Mouse (Mus musculus) thymus, adult 2 months (tissue): ENCODE data around the gene Idh3a.

ENCODE experiments used
- CTCF ChIP-seq: fragments of 200-500 bp; IDR thresholded peaks from 2 replicates; pipeline ENCODE4 v1.5.1; 2012; ENCODE audit warnings: mild to moderate bottlenecking, control low read depth, low read length, moderate library complexity, borderline replicate concordance; ENCODE audit not compliant: control insufficient read depth, poor library complexity, insufficient read depth; ENCODE audit errors: extremely low read depth
- POLR2A ChIP-seq: fragments of 200-500 bp; IDR thresholded peaks from 2 replicates; pipeline ENCODE4 v1.6.1; 2012; ENCODE audit warnings: mild to moderate bottlenecking, low read length, control low read depth, moderate library complexity; ENCODE audit not compliant: control insufficient read depth, poor library complexity, insufficient read depth; ENCODE audit errors: extremely low read depth

GRCm38 (mm10) chr9:54549433-54549832, 36.7 kb upstream of the Idh3a start:
- no peak for TF ChIP-seq CTCF
- TF ChIP-seq POLR2A, result no peak
